Mouse (Mus musculus): Measurements from ENCODE around the gene Col4a4.

Gene Col4a4

DNA sequence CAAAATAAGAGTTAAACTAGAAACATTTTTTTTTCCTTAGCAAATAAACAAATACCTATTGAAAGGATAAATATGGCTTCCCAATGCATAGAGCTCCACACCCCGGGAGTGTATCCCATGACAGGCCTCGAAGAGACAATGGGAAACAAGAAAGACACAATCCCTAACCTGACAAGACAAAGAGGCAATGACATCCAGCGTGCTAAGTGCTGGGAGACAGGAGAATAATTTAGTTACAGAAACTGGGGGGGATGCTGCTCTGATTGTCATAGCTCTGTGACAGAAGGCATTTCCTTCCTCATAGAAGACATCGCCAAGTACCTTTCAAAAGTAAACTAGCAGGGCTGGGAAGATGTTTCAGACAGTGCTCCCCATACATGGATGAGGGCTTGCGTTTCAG is 111.4 kb downstream of the Col4a4 start:
- no peak for DNase-seq (ENCODE audit: low spot score)

DNA sequence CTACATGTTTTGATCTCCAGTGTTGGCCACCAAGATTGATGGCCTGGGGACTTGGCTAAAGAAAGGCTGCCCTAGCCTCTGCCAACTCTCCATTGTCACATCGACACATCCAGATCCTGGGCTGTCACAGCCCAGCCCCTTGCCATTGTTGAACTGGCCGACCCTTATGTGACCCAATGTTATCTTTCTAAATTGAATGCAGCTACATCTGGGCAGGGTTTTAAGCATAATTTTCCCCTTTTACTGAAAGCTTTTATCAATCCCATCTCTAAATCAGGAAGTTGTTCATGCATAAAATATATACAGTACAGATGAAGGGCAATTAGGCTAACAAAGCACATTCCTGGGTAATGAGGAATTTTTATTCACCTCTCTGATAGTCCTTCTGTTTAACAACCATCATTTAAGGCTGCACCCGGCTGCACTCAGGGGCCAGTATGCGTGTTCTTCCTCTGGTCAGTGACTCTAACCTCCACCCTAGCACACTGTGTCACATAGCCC is 112.1 kb downstream of the Col4a4 start:
- no peak for DNase-seq (ENCODE audit: low spot score)

DNA sequence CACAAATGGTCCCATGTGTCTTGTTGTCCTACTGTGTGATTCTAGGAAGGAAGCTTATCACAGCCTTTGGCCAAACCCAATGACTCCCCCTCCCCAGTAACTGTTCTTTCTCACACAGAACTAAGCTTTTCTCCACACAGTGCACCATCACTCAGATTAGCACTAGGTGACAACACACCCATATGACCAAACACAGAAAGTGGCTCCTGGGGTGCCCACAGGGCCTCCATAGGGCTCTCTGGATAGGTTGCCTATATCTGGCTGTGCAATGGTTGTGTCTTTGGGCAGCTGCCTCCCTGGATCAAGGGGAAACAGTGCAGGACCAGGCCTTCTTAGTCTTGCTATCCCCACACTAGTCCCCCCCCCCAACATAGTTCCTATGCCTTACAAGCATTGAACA is 113.2 kb downstream of the Col4a4 start:
- no peak for DNase-seq (ENCODE audit: low spot score)

DNA sequence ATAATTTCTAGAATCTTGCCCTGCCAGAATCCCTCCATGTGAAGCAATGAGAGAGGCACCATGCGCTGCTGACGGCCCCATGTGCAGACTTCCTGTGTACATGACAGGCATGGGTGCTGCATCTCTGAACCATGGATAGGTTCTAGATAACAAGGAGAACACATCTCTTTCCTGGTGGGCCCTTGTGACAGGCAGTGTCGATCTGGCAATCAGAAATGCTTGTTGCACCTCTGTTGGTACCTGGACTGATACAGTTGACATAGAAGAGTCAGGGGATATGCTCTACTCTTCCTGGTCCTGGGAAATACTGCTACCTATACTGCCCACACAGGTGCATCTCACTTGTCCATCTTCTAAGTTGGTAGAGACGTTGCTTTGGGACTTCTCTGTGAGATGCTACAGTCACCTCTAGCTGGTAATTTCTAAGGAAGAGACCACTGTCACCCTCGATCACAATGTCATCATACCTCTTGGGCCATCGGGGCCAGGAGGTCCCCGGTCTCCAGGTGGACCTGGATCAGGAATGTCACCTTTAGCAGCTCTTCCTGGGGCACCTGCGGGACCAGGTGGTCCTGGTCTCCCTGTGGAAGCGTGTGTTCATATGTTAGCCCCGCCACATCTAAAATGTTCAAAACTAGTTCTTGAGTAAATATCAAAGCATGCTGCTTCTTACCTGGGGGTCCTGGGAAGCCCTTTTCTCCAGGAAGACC is 116.0 kb downstream of the Col4a4 start:
- DNase-seq (ENCODE audit: low spot score): no peak

DNA sequence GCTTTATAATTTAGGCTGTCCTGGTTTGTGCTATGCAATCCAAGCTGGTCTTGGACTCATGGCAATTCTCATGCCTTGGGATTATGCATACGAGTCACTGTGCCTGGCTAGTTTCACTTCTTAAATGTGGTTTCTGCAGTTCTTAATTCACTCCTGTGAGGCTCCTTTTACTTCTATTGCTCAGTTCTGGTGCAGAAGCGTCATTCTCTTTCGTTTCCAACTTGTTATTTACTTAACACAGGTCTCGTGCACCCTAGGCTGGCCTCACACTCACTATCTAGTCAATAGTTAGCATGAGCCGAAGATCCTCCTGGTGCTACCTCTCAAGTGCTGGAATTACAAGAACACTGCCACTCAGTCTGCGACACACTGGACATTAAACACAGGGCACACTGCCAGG is 117.8 kb downstream of the Col4a4 start:
- DNase-seq (ENCODE audit: low spot score): no peak

DNA sequence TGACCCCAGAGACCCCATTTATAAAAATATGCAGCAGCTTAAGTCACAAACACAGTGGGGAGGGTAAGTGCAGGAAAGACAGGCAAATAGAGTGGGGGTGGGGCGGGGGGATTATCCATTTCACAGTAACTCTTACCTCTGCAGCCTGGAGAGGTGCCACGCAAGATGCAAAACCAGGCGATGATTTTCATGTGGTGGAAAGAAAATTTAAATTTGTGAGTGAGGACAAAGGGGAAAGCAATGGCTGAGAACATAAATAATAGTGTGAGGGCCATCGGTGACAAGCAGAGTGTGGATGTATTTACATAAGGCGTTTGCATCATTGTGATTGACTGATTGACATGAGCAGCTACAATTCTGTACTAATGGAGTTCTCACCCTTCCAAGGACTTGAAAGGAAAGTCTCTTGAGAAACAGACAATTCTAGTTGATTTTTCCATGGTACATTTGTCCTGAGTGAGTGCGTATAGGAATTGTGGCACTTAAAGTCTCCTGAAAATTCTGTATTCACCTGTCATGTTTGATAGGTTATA is 121.3 kb downstream of the Col4a4 start:
- DNase-seq (ENCODE audit: low spot score): no peak

DNA sequence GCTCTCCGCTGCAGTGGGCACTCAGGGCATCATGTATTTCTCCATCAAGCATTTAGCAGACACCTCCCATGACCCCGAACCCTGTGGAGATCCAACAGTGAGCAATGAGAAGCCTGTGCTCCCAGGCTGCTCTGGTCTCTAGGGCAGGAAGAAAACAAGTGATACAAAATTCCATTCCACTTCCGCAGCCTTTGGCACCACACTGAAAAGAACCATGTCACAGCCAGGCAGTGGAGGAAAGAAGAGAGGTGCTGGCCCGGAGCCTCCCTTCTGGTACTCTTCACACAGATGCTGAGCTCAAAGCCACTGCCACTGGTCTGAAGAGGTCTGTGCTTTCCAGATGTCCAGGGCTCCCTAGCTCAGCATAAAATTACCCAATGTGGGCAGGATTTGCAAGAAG is 125.6 kb downstream of the Col4a4 start:
- DNase-seq (ENCODE audit: low spot score): no peak

DNA sequence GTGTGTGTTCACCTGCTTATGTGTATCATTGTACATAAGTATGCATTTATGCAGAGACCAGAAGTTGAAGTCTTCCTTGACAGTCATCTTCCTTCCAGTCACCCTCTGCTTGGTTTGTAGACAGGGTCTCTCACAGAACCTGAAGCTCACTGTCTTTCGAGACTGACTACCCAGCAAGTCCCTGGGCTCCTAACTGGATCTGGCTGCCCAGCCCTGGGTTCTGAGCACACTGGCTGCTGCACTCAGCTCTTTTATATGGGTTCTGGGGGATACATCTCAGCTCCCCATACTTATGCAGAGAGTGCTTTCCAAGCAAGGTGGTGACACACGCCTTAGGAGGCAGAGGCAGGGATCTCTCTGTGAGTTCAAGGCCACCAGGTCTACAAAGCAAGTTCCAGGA is 126.7 kb downstream of the Col4a4 start:
- no peak for DNase-seq (ENCODE audit: low spot score)

DNA sequence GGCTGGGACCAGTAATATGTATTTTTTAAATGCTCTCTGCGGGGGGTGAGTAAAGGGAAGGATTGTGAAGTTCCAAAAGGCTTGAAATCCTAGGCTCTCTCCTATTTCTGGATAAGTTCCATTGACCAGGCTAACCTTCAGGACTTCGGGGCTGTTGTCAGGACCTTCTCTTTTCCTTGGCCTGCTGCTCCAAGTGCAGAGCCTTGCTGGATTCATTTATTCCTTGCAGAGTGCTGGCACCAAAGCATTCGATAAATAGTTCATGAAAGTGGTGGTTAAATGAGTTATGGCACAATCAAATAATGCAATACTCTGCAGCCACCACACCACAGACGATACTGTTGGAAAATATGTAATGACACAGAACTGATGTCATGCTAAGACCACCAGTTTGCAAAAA is 127.3 kb downstream of the Col4a4 start:
- no peak for DNase-seq (ENCODE audit: low spot score)

DNA sequence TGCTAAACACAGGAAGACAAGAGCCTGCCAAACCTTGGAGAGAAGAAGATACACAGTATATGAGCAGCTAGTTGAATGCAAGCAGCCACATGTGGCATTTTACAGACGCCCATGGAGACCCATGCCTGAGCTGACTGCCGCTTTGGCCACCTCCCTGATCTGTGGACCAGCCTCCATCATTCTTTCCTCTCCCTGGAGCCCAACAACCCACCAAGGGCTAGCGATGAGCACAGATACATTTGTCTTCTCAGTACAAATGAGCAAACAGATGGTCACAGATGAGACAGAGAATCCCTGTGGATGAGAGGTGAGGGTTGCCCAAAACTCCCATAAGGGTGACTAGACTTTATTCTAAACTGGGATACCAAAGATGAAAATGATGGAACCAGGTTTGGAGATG is 132.6 kb downstream of the Col4a4 start:
- no peak for DNase-seq (ENCODE audit: low spot score)

DNA sequence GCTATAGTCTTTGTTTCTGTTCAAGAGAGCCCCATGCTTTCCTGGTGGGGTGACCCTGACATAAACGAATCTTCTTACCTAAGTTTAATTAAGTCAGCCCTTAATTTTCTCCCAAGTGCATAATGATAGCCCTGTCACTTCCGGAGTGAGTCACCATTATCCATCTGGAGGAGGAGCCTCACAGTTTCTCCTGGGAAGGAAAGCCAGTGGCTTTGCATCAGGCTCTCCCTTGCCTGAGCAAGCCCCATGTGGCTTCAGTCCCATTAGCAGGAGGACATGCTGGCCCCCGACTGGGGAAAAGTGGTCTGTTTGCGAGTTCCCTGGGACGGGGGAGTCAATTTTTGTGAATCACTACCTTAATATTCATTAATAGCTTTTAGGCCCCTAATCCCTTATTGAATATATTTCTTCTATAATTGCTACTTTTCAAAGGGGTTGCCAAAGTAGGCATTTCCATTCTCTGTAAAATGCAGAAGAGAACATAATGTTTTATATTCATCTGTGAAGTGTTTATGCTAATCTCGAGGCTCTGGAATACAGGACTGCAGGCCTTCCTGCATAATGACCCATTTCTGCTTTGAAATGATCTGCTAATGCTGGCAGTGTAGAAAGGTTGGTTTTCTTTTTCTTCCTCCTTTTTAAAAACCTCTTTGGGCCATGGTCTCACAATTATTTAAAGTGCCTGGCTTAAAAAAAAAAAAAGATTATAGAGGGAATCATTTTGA is 134.6 kb downstream of the Col4a4 start:
- no peak for DNase-seq (ENCODE audit: low spot score)

DNA sequence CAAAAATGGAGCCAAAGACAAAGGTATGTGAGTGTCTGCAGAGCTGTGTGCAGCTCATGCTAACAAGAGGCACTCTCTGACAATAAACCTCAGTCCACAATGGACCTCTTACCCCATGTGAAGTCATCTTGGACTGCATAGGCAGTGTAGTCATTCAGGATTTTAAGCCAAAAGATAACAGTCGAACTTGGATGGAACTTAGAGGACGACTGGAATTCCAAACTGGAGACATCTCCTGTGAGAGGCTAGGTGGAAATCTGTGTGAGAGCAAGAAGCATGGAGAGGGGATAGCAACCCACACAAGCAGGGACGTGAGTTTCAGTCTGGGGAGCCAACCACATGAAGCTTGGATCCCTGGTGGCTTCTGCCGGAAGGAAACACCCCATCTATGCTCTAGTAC is 136.8 kb downstream of the Col4a4 start:
- DNase-seq (ENCODE audit: low spot score): no peak

DNA sequence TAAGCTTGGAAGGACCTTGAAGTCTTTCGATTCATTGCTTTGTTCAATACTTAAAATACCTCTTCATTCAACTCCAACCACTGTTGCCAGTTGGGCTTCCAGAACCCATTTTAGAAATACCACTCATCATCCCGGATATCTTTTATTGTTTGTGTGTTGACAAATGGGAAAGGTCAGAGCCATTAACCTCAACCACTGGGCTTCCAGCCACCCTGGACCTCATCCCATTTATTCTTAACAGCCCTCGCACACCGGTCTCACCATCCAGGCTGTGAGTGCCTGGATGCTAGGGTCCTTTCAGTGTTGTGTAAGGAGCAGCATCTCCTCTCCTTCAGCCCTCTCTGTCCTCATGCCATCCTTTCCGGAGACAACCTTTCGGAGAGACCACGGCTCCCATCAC is 140.6 kb downstream of the Col4a4 start:
- no peak for DNase-seq (ENCODE audit: low spot score)

DNA sequence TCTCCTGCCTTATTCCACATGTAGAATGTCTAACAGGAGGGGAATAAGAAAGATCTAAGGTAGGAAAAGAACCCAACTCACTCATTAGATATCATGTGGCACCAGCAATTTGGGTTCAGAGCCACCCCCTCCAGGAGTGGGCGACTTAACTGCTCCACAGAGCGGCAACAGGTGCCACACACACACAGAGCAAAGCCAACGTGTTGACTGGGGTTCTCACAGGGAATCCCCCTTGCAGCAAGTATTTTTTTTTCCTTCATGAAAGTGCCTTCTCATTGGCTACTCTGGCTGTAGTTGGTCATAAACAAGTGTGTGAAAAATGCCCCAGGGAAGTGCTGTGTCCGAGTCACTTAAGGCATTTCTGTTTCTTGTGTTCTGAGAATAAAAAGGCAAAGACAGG is 143.1 kb downstream of the Col4a4 start:
- no peak for DNase-seq (ENCODE audit: low spot score)

DNA sequence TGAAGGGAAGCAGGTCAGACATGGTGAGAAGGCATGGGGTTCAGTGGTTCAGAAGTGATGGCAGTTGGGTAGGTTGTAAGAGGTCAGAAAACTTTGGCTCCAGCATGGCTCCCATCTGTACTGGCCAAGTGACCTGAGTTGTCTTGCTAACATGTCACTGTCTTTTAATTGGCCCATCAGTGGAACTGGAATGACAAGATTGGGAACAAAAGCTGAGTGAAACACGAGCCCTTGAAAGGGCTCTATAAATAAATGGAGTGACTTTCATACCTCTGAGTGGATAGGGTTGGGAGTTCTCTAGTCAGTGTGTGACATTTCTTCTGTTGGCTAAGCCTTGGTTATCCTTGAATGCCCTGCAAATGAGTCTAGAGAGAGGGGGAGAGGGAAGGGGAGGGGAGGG is 146.5 kb downstream of the Col4a4 start:
- no peak for DNase-seq (ENCODE audit: low spot score)

DNA sequence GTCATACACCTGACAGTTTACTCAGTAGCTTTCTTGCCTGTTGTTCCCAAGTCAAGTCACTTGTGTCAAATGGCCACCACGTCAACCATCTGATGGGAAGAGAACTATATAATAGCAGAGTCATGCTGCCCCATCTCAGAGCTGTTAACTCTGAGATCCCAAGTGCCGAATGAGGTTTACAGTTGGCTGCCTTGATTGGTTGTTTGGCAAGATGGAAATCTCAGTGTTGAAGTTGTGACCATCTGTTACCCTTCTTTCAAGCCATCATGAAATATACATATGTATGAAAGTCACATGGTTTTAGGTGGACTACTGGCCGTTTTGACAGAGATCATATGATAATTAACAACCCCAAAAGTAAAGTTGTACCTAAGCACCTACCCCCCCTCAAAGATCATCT is 149.4 kb downstream of the Col4a4 start:
- DNase-seq (ENCODE audit: low spot score): no peak

DNA sequence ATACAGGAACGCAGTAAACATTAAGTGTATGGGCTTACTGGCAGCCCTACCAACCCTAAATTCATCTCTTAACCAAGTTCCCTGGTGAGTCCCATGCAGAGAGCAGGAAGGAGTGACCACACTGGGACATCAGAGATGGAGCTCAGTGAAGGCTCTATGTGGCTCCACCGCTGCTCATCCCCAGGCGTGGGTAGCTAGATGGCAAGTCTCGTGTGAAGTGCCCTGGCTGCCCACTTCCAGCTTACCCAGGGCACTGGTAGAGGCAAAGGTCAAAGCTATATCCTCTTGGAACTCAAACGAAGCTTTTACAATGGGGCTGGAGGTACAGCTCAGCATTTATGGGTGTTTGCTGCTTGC is 153.0 kb downstream of the Col4a4 start:
- DNase-seq (ENCODE audit: low spot score): no peak

DNA sequence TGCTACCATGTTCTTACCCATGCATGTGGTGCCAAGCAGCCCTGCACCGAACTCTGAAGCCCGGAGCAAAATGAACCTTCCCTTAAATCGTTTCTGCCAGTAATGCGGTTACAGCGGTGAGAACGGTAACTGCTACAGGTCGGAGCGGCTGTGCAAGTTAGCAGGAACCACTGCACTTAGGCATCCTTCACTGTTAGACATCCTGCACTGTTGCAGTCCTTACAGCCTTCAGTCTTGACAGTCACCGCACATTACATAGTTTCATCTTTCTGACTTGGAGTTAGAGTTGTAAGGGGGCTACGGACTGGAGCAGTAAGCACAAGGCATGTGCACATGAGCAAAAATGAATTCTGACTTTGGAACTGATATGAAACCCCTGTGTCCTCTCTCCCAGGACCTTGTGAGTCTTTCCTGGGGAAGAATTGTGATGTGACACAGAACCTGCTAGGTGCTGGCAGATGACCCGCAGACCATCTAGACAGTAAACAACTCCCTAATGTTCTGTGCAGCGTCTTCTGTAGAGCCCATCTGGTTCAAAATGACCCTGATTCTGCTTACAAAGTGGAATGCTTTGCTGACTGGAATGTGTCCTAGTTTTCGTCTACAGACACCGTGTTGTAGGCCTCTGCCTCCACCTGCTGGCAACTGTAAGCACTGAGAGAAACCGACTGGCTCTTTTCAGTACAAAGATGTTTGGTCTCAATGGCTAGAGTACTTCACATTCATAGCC is 153.6 kb downstream of the Col4a4 start:
- peak; percentile 15 for DNase-seq (ENCODE audit: low spot score)

DNA sequence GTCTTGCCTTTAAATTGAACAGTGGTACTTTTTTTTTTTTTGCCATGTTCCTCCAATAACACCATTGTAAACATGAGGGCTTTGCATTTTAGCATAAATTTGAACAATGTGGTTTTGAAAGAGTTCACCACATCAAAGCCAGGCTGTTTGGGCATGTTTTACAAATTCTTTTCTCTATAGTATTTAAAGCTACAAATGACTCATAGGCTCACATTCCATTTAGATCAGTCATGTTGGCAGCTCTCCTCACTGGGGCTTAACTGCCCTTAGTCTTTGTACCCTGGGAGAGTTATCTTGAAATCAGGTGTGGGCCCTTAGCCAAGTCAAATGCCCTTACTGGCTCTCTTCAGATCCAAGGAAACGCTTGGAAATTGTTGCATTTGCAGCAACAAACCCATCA is 157.6 kb downstream of the Col4a4 start:
- no peak for DNase-seq (ENCODE audit: low spot score)

DNA sequence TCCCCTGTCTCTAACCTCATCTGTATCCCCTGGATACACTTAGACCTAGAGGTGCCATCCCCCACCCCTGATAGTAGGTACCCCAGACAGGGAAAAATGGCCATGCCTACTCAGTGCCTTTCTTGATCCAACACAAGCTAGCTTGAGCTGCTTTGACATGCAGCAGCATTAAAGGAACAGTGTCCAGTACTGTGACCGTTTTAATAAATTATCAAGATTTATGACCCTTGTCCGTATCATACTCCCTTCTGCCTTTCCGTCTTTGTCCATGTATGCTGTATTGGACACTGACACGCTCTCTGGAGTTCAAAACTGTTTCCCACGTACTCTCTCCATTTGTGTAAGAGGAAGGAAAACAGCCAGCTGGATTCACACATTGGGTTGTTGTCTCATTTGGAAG is 158.9 kb downstream of the Col4a4 start:
- DNase-seq (ENCODE audit: low spot score): no peak

DNA sequence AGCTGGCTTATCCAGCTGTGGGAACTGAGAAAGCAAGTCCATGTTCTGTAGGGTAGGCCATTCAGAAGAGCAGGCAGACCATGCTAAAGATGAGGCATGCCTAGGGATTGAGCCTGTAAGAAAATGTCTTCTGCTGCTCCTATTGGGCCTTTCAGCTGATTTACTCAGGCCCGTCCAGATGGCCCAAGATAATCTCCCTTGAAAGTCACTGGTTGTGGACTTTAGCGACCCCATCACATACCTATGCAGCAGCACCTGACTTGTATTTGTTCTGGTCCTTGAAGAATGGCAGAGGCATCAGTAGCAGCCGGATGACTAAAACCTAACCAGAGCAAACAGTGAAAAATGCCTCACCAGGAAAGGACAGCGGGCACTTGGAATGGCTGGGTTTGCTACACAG is 171.0 kb downstream of the Col4a4 start:
- no peak for DNase-seq (ENCODE audit: low spot score)

DNA sequence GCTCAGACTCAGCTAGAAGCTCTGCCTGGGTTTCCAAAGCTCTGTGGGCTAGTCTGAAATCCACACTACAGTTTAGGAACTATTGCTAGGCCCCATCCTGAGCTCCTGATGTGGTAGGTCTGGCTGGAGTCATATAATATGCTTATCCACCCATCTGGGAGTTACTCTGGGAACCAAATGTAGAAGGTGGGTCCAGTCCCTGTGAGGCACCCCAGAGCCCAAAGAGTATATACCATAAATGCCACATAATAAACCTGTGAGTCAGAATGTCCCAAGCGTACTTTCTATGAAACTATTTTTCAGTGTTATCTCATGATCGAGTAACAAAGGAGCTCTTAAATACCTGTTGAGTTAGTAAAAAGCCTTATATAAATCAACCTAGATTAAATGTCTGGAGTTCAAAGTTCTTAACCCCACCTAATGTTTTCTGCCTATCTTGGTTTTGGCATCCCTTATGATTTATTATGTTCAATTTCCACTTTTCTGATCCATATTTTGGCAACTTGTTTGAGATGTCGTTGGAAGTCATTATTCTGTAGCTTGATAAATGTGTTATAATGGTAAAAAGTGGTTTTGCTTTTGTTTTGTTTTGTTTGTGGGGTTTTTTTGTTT is 172.1 kb downstream of the Col4a4 start:
- no peak for DNase-seq (ENCODE audit: low spot score)

DNA sequence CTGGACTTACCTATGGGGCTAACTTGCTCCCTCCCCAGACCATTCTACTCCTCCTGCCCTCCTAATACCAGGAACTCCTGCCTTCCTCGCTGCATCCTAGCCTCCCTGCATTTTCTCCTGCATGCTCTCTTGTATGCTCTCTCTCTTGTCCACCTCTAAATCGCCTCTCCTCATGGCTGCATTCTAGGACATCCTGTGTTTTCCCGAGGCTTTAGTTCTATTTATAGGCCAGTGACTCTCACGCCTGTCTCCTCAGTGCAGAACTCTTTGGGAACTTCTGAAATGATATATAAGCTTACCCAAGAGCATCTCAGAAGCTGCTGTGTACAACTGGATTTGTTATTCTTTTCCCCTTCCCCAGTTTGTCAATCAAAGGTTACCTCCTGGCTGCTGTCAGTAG is 174.6 kb downstream of the Col4a4 start:
- DNase-seq (ENCODE audit: low spot score): no peak

All from ovary, postnatal 10 days (tissue).